Comparison of ENCODE assay signal across 9 mouse cellular contexts in the genomic region with DNA sequence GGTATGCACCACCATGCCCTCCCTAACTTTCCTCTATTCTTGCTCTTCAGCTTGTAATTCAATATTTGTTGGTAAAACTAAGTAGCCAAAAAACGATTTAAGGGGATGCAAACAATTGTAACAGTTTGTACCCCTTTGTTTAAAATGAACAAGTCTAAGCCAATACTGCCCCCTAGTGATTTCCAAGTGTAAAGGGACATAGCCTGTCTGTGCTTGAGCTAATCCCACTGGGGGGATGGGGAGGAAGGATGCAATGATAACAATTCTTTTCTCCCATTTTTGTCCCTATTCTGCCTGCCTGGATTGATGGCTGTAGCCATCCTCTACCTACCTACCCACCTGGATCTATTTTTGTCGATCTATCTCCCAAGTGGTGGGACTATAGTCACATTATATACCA. TPM values are rescaled to one million over a fixed set of nuclear protein-coding genes. Genes with fewer than 3 reads are reported as not detected.
DNase-seq lines count a peak whose midpoint lies in the region; ATAC-seq and TF ChIP-seq lines count a peak whose summit lies in the region.
"Had no signal": no experiment of that assay in that cellular context is flagged by ENCODE, and none has a peak within 500 bp of the region (broad histone marks: within the 10 kb centered on the region; RNA-seq: fewer than 3 reads in every experiment).

No protein-coding gene starts in this region.

- peaks cover 54% of the 10 kb centered on the region for H3K36me3 ChIP-seq in kidney, postnatal 0 days (ENCODE audit: insufficient read depth, low read length)
- peaks cover 80% of the 10 kb centered on the region for H3K36me3 ChIP-seq in kidney, embryonic 14.5 days (ENCODE audit: control insufficient read depth, insufficient read depth, low read length)
- H3K36me3 ChIP-seq in ES-E14 (ENCODE audit: control insufficient read depth, insufficient read depth, low read length, poor library complexity, severe bottlenecking) = peaks cover 40% of the 10 kb centered on the region

- no peaks in the 10 kb centered on the region for H3K27me3 ChIP-seq in kidney, postnatal 0 days (ENCODE audit: insufficient read depth, low read length)
- no peaks in the 10 kb centered on the region for H3K27me3 ChIP-seq in kidney, embryonic 14.5 days (ENCODE audit: control insufficient read depth, insufficient read depth, low read length)

- peak; percentile 72 for TF ChIP-seq CTCF in kidney, postnatal 0 days (IDR thresholded peaks at IDR 0.05; ENCODE audit: low read depth)

- no peak overlapping the region for H3K4me3 ChIP-seq in kidney, postnatal 0 days (replicated peaks; ENCODE audit: low read depth, low read length)
- H3K4me3 ChIP-seq in kidney, embryonic 14.5 days (ENCODE audit: low read length) = no peak overlapping the region
- no peak overlapping the region for H3K4me3 ChIP-seq in ES-E14 (ENCODE audit: insufficient read depth in 1 of 2, low read depth in 1 of 2, low read length in 2 of 2, poor library complexity in 1 of 2, severe bottlenecking in 1 of 2)
- H3K4me3 ChIP-seq: myocyte had no signal

- no peak overlapping the region for H3K9ac ChIP-seq in kidney, postnatal 0 days (ENCODE audit: low read depth, low read length)
- H3K9ac ChIP-seq in kidney, embryonic 14.5 days (ENCODE audit: low read depth, low read length) = no peak overlapping the region
- no peak overlapping the region for H3K9ac ChIP-seq in ES-E14 (ENCODE audit: insufficient read depth, low read depth, low read length, poor library complexity, severe bottlenecking)

- in situ Hi-C loops in ES-E14 (cut with MboI; ENCODE audit: low sequenced_read_pairs in 2 of 2, unreplicated experiment in 2 of 2) = loop anchor here in 1 of 2 experiments (10.0 kb wide), 1 partner anchor 108 kb away; no protein-coding TSS in a partner anchor

- no peak overlapping the region for H3K4me2 ChIP-seq in kidney, postnatal 0 days (ENCODE audit: low read length)
- no peak overlapping the region for H3K4me2 ChIP-seq in kidney, embryonic 14.5 days (replicated peaks; ENCODE audit: low read depth, low read length)

- no peak overlapping the region for H3K27ac ChIP-seq in kidney, postnatal 0 days
- H3K27ac ChIP-seq in kidney, embryonic 14.5 days (ENCODE audit: low read depth, low read length) = no peak overlapping the region
- no peak overlapping the region for H3K27ac ChIP-seq in ES-E14 (ENCODE audit: insufficient read depth, low read depth, low read length, poor library complexity, severe bottlenecking)

- WGBS in kidney, postnatal 0 days = 62% methylated on average over 2 of the region's 2 CpGs
- WGBS in kidney, embryonic 14.5 days = 65% methylated on average over 2 of the region's 2 CpGs

- no peaks in the 10 kb centered on the region for H3K9me3 ChIP-seq in kidney, postnatal 0 days (replicated peaks; ENCODE audit: low read length)
- H3K9me3 ChIP-seq in kidney, embryonic 14.5 days (ENCODE audit: control insufficient read depth, low read length) = no peaks in the 10 kb centered on the region
- no peaks in the 10 kb centered on the region for H3K9me3 ChIP-seq in ES-E14 (ENCODE audit: control insufficient read depth, insufficient read depth, low read depth, low read length)

- no peak for ATAC-seq in kidney, postnatal 0 days (replicated peaks; ENCODE audit: low FRiP score, low read depth)
- ATAC-seq in kidney, embryonic 14.5 days (ENCODE audit: low FRiP score, low TSS enrichment) = no peak
- peak; percentile 66 for ATAC-seq in megakaryocyte progenitor cell, adult 5-6 weeks (replicated peaks; ENCODE audit: poor library complexity)

- DNase-seq in kidney, postnatal 0 days (ENCODE audit: low spot score) = peak; percentile 80
- DNase-seq in ES-E14 (ENCODE audit: low read depth, low spot score) (no peak), ZHBTc4 (ENCODE audit: low read depth, low spot score) (peak; percentile 75)
- no peak for DNase-seq in right cerebral cortex, adult 2 months (ENCODE audit: low spot score in 2 of 2)
- no peak for DNase-seq in right cerebral cortex, postnatal 25 days
- DNase-seq: layer of hippocampus, adult 9-11 months had no signal

- H3K4me1 ChIP-seq in kidney, postnatal 0 days (replicated peaks; ENCODE audit: insufficient read depth, low read length) = no peaks in the 10 kb centered on the region
- H3K4me1 ChIP-seq in kidney, embryonic 14.5 days (ENCODE audit: control insufficient read depth, insufficient read depth, low read length) = no peaks in the 10 kb centered on the region
- no peaks in the 10 kb centered on the region for H3K4me1 ChIP-seq in ES-E14 (ENCODE audit: control insufficient read depth in 2 of 2, insufficient read depth in 2 of 2, low read length in 2 of 2, poor library complexity in 1 of 2)

TF ChIP-seq in ES-E14, 5 proteins besides CTCF, POLR2A, EP300 and RAD21:
- TF ChIP-seq ZC3H11A (IDR thresholded peaks at IDR 0.05; ENCODE audit: borderline replicate concordance, low read depth, low read length) (0 out of 2 replicates have a peak, but pooled peaks have one; percentile 4), ZNF384 (IDR thresholded peaks at IDR 0.05; ENCODE audit: low read depth, low read length) (no peak), MAFK (IDR thresholded peaks at IDR 0.05; ENCODE audit: insufficient read depth, low read depth, low read length) (no peak), HCFC1 (IDR thresholded peaks at IDR 0.05; ENCODE audit: borderline replicate concordance, insufficient read depth, low read length) (no peak), CHD2 (IDR thresholded peaks at IDR 0.05; ENCODE audit: low read depth, low read length) (no peak)
TF ChIP-seq in ES-E14: peak in this region for 1.

RNA-seq across cellular contexts. Expression of a gene that starts 16.6 kb away (rescaled TPM):
- 60.9 and 69.0 TPM in 2 replicates for polyA plus RNA-seq in kidney, postnatal 0 days (2015; fragmentation: Nextera tagmentation; extraction: Ambion mirVana)
- 60.1 and 136 TPM in 2 replicates for polyA plus RNA-seq in kidney, embryonic 14.5 days (2014; fragmentation: Nextera tagmentation; extraction: Ambion mirVana)
- total RNA-seq in ES-E14 (2012; rRNA removed) = 105 and 136 TPM in 2 replicates
- 212 and 225 TPM in 2 replicates for total RNA-seq in megakaryocyte progenitor cell, adult 5-6 weeks (2015)
- 159 and 185 TPM in 2 replicates for total RNA-seq in megakaryocyte progenitor cell, adult 5-6 weeks (2017)

RNA-seq across cellular contexts. Expression of a gene that starts 32.5 kb away (rescaled TPM):
- 20.5 and 20.6 TPM in 2 replicates for polyA plus RNA-seq in kidney, postnatal 0 days (2015; fragmentation: Nextera tagmentation; extraction: Ambion mirVana)
- 56.0 and 73.4 TPM in 2 replicates for polyA plus RNA-seq in kidney, embryonic 14.5 days (2014; fragmentation: Nextera tagmentation; extraction: Ambion mirVana)
- total RNA-seq in ES-E14 (2012; rRNA removed) = 20.0 and 32.8 TPM in 2 replicates
- 0.20 and 0.71 TPM in 2 replicates for total RNA-seq in megakaryocyte progenitor cell, adult 5-6 weeks (2015)
- total RNA-seq in megakaryocyte progenitor cell, adult 5-6 weeks (2017) = 0.03 and 0.21 TPM in 2 replicates

Comparison
In these comparisons a context has a peak if more than half of its experiments do, and no peak if none do; other contexts are left out.
1. DNase-seq: peak in kidney, postnatal 0 days (single experiment) and ZHBTc4 (single experiment); none in ES-E14 (single experiment), right cerebral cortex, adult 2 months (0 of 2) and right cerebral cortex, postnatal 25 days (single experiment).
2. RNA of a gene that starts 32.5 kb away (total RNA-seq): 20.0 to 32.8 TPM in ES-E14; 0.03 to 0.71 TPM in megakaryocyte progenitor cell, adult 5-6 weeks; every median in the first group is over 10 times any median in the second.